31 mouse cellular contexts compared by ENCODE assay signal in the genomic region with DNA sequence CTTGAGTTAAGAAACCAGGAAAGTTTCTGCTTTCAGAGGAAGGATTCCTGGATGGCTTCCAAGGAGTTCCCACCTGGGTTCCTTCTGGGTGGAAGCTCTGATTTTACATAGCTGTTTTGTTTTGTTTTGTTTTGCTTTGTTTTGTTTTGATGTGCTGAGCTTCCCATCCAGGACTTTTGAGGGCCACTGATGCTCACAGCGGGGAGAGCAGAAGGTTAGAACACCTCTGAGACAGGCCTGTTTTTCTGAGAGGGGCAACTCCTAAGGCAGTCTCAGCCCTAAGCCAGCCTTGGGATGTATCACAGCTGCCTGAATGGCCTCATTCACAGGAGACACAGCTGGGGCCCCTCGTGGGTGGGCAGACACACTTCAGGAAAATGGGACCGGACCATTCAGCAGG. TPM values are rescaled to one million over a fixed set of nuclear protein-coding genes. Genes with fewer than 3 reads are reported as not detected.
DNase-seq lines count a peak whose midpoint lies in the region; ATAC-seq and TF ChIP-seq lines count a peak whose summit lies in the region.
"Had no signal": no experiment of that assay in that cellular context is flagged by ENCODE, and none has a peak within 500 bp of the region (broad histone marks: within the 10 kb centered on the region; RNA-seq: fewer than 3 reads in every experiment).

No protein-coding gene starts in this region.

- no peak for TF ChIP-seq CTCF in E14TG2a.4 (conservative IDR thresholded peaks at IDR 0.05; ENCODE audit: low read length)

- H3K36me3 ChIP-seq in embryonic facial prominence, embryonic 13.5 days = peaks cover under 1% of the 10 kb centered on the region; the same call in 1 of the 2 replicates
- H3K36me3 ChIP-seq in embryonic facial prominence, embryonic 10.5 days (replicated peaks) = peaks cover 12% of the 10 kb centered on the region
- peaks cover 3% of the 10 kb centered on the region for H3K36me3 ChIP-seq in limb, embryonic 13.5 days
- H3K36me3 ChIP-seq in limb, embryonic 10.5 days = peaks cover 10% of the 10 kb centered on the region
- H3K36me3 ChIP-seq in E14TG2a.4 (ENCODE audit: insufficient read depth, low read length) = peaks cover 9% of the 10 kb centered on the region
- H3K36me3 ChIP-seq in kidney, embryonic 14.5 days (ENCODE audit: control insufficient read depth, insufficient read depth, low read length) = peaks cover 1% of the 10 kb centered on the region; the same call in 1 of the 2 replicates

- 37% methylated on average over 3 of the region's 3 CpGs for WGBS in embryonic facial prominence, embryonic 13.5 days
- 39% methylated on average over 3 of the region's 3 CpGs for WGBS in embryonic facial prominence, embryonic 10.5 days
- WGBS in limb, embryonic 13.5 days = 43% methylated on average over 3 of the region's 3 CpGs
- 42% methylated on average over 3 of the region's 3 CpGs for WGBS in limb, embryonic 10.5 days
- WGBS in kidney, embryonic 14.5 days = 38% methylated on average over 3 of the region's 3 CpGs

- H3K27me3 ChIP-seq in embryonic facial prominence, embryonic 13.5 days = no peaks in the 10 kb centered on the region
- H3K27me3 ChIP-seq in embryonic facial prominence, embryonic 10.5 days (replicated peaks; ENCODE audit: low read depth, poor library complexity, severe bottlenecking) = 0 out of 2 replicates have a peak, but pooled peaks cover 6% of the 10 kb centered on the region
- no peaks in the 10 kb centered on the region for H3K27me3 ChIP-seq in limb, embryonic 13.5 days
- 0 out of 2 replicates have a peak, but pooled peaks cover 5% of the 10 kb centered on the region for H3K27me3 ChIP-seq in limb, embryonic 10.5 days (ENCODE audit: low read depth, poor library complexity, severe bottlenecking)
- no peaks in the 10 kb centered on the region for H3K27me3 ChIP-seq in E14TG2a.4 (ENCODE audit: insufficient read depth, low read length)
- no peaks in the 10 kb centered on the region for H3K27me3 ChIP-seq in kidney, embryonic 14.5 days (ENCODE audit: control insufficient read depth, insufficient read depth, low read length)
- H3K27me3 ChIP-seq: CH12.LX; midbrain, embryonic 13.5 days had no signal

- no peak overlapping the region for H3K9ac ChIP-seq in embryonic facial prominence, embryonic 13.5 days
- no peak overlapping the region for H3K9ac ChIP-seq in limb, embryonic 13.5 days
- no peak overlapping the region for H3K9ac ChIP-seq in kidney, embryonic 14.5 days (ENCODE audit: low read depth, low read length)
- H3K9ac ChIP-seq: midbrain, embryonic 13.5 days had no signal

- peaks cover 14% of the 10 kb centered on the region for H3K4me1 ChIP-seq in embryonic facial prominence, embryonic 13.5 days
- H3K4me1 ChIP-seq in embryonic facial prominence, embryonic 10.5 days = peaks cover 20% of the 10 kb centered on the region
- H3K4me1 ChIP-seq in limb, embryonic 13.5 days = peaks cover 13% of the 10 kb centered on the region
- H3K4me1 ChIP-seq in limb, embryonic 10.5 days = peaks cover 11% of the 10 kb centered on the region
- H3K4me1 ChIP-seq in E14TG2a.4 (replicated peaks; ENCODE audit: low read depth, low read length) = peaks cover 87% of the 10 kb centered on the region
- no peaks in the 10 kb centered on the region for H3K4me1 ChIP-seq in kidney, embryonic 14.5 days (ENCODE audit: control insufficient read depth, insufficient read depth, low read length)

- no peak for DNase-seq in embryonic facial prominence, embryonic 10.5 days (ENCODE audit: low spot score)
- DNase-seq in limb, embryonic 10.5 days (ENCODE audit: low spot score) = no peak
- peak; percentile 85 for DNase-seq in ZHBTc4 (ENCODE audit: low read depth, low spot score)
- no peak for DNase-seq in kidney, postnatal 14 days
- DNase-seq: adrenal gland, adult 8-10 months; cerebellum, adult 2 months; cerebellum, postnatal 14 days; gastrocnemius, adult 2 months; gastrocnemius, postnatal 36 days; heart, postnatal 10 days; kidney, adult 8-10 months; kidney, postnatal 10 days; layer of hippocampus, adult 9-11 months; lung, postnatal 36 days had no signal

- no peak overlapping the region for H3K4me3 ChIP-seq in embryonic facial prominence, embryonic 13.5 days
- H3K4me3 ChIP-seq in embryonic facial prominence, embryonic 10.5 days = no peak overlapping the region
- H3K4me3 ChIP-seq in limb, embryonic 13.5 days = no peak overlapping the region
- H3K4me3 ChIP-seq in limb, embryonic 10.5 days = no peak overlapping the region
- H3K4me3 ChIP-seq in E14TG2a.4 (replicated peaks; ENCODE audit: low read length) = peak overlapping the region; percentile 21; the same call in 1 of the 2 replicates
- no peak overlapping the region for H3K4me3 ChIP-seq in kidney, embryonic 14.5 days (ENCODE audit: low read length)
- H3K4me3 ChIP-seq: forebrain, embryonic 10.5 days; gastrocnemius, adult 2 months; heart, embryonic 13.5 days; midbrain, embryonic 13.5 days had no signal

- peak overlapping the region; percentile 62 for H3K27ac ChIP-seq in embryonic facial prominence, embryonic 13.5 days
- H3K27ac ChIP-seq in embryonic facial prominence, embryonic 10.5 days (replicated peaks) = no peak overlapping the region
- peak overlapping the region; percentile 7; the same call in 1 of the 2 replicates for H3K27ac ChIP-seq in limb, embryonic 13.5 days
- H3K27ac ChIP-seq in limb, embryonic 10.5 days = no peak overlapping the region
- no peak overlapping the region for H3K27ac ChIP-seq in kidney, embryonic 14.5 days (ENCODE audit: low read depth, low read length)
- H3K27ac ChIP-seq: gastrocnemius, adult 2 months; heart, embryonic 13.5 days; midbrain, embryonic 13.5 days had no signal

- ATAC-seq in embryonic facial prominence, embryonic 13.5 days (ENCODE audit: insufficient number of reproducible peaks, insufficient read depth, low FRiP score, low TSS enrichment, low read depth) = no peak
- no peak for ATAC-seq in limb, embryonic 13.5 days (ENCODE audit: low FRiP score, low read depth)
- ATAC-seq in kidney, embryonic 14.5 days (ENCODE audit: low FRiP score, low TSS enrichment) = no peak
- ATAC-seq: forebrain, embryonic 16.5 days; midbrain, embryonic 13.5 days had no signal

- no peaks in the 10 kb centered on the region for H3K9me3 ChIP-seq in embryonic facial prominence, embryonic 13.5 days
- no peaks in the 10 kb centered on the region for H3K9me3 ChIP-seq in embryonic facial prominence, embryonic 10.5 days
- no peaks in the 10 kb centered on the region for H3K9me3 ChIP-seq in limb, embryonic 13.5 days
- H3K9me3 ChIP-seq in limb, embryonic 10.5 days (replicated peaks) = no peaks in the 10 kb centered on the region
- H3K9me3 ChIP-seq in E14TG2a.4 (ENCODE audit: low read length) = no peaks in the 10 kb centered on the region
- no peaks in the 10 kb centered on the region for H3K9me3 ChIP-seq in kidney, embryonic 14.5 days (ENCODE audit: control insufficient read depth, low read length)
- H3K9me3 ChIP-seq: heart, embryonic 13.5 days; midbrain, embryonic 13.5 days had no signal

- H3K4me2 ChIP-seq in embryonic facial prominence, embryonic 13.5 days = 0 out of 2 replicates have a peak overlapping the region, but pooled peaks have one; percentile 22
- H3K4me2 ChIP-seq in limb, embryonic 13.5 days (replicated peaks) = no peak overlapping the region
- H3K4me2 ChIP-seq in kidney, embryonic 14.5 days (replicated peaks; ENCODE audit: low read depth, low read length) = no peak overlapping the region
- H3K4me2 ChIP-seq: heart, embryonic 13.5 days; liver, embryonic 11.5 days had no signal

RNA-seq across cellular contexts. Expression of gene Mif, which starts 8.4 kb away (rescaled TPM):
- polyA plus RNA-seq in embryonic facial prominence, embryonic 13.5 days (2015; fragmentation: Nextera tagmentation; extraction: Ambion mirVana) = 1,667 and 1,727 TPM in 2 replicates
- polyA plus RNA-seq in embryonic facial prominence, embryonic 10.5 days (2016; fragmentation: Nextera tagmentation; extraction: Ambion mirVana) = 3,361 and 3,650 TPM in 2 replicates
- polyA plus RNA-seq in limb, embryonic 13.5 days (2015; fragmentation: Nextera tagmentation; extraction: Ambion mirVana) = 1,677 and 1,740 TPM in 2 replicates
- 3,225 and 4,131 TPM in 2 replicates for polyA plus RNA-seq in limb, embryonic 10.5 days (2016; fragmentation: Nextera tagmentation; extraction: Ambion mirVana)
- 2,350 and 2,543 TPM in 2 replicates for polyA plus RNA-seq in kidney, embryonic 14.5 days (2014; fragmentation: Nextera tagmentation; extraction: Ambion mirVana)

RNA-seq across cellular contexts. Expression of gene Gstt2, which starts 14.5 kb away (rescaled TPM):
- 5.9 and 9.1 TPM in 2 replicates for polyA plus RNA-seq in embryonic facial prominence, embryonic 13.5 days (2015; fragmentation: Nextera tagmentation; extraction: Ambion mirVana)
- polyA plus RNA-seq in embryonic facial prominence, embryonic 10.5 days (2016; fragmentation: Nextera tagmentation; extraction: Ambion mirVana) = 6.8 and 8.5 TPM in 2 replicates
- 12.7 and 13.8 TPM in 2 replicates for polyA plus RNA-seq in limb, embryonic 13.5 days (2015; fragmentation: Nextera tagmentation; extraction: Ambion mirVana)
- 4.9 and 6.5 TPM in 2 replicates for polyA plus RNA-seq in limb, embryonic 10.5 days (2016; fragmentation: Nextera tagmentation; extraction: Ambion mirVana)
- polyA plus RNA-seq in kidney, embryonic 14.5 days (2014; fragmentation: Nextera tagmentation; extraction: Ambion mirVana) = 28.2 and 29.1 TPM in 2 replicates

RNA-seq across cellular contexts. Expression of gene Gstt4, which starts 29.3 kb away (rescaled TPM):
- polyA plus RNA-seq in embryonic facial prominence, embryonic 13.5 days (2015; fragmentation: Nextera tagmentation; extraction: Ambion mirVana) = not detected in 2 replicates
- polyA plus RNA-seq in embryonic facial prominence, embryonic 10.5 days (2016; fragmentation: Nextera tagmentation; extraction: Ambion mirVana) = 0.21 TPM in 1 of 2 replicates, not detected in the other
- not detected in 2 replicates for polyA plus RNA-seq in limb, embryonic 13.5 days (2015; fragmentation: Nextera tagmentation; extraction: Ambion mirVana)
- polyA plus RNA-seq in limb, embryonic 10.5 days (2016; fragmentation: Nextera tagmentation; extraction: Ambion mirVana) = not detected in 2 replicates
- not detected in 2 replicates for polyA plus RNA-seq in kidney, embryonic 14.5 days (2014; fragmentation: Nextera tagmentation; extraction: Ambion mirVana)
- polyA plus RNA-seq: C2C12; cerebellum, adult 2 months; cortical plate, adult 2 months; embryonic facial prominence, embryonic 11.5 days; forebrain, embryonic 10.5 days; forebrain, embryonic 16.5 days; heart, embryonic 13.5 days; limb, embryonic 11.5 days; liver, embryonic 11.5 days; liver, embryonic 16.5 days; lung, embryonic 16.5 days; midbrain, embryonic 13.5 days; neural tube, embryonic 11.5 days had no signal

RNA-seq across cellular contexts. Expression of gene Derl3, which starts 41.5 kb away (rescaled TPM):
- 2.6 and 3.9 TPM in 2 replicates for polyA plus RNA-seq in embryonic facial prominence, embryonic 13.5 days (2015; fragmentation: Nextera tagmentation; extraction: Ambion mirVana)
- 2.3 and 3.0 TPM in 2 replicates for polyA plus RNA-seq in embryonic facial prominence, embryonic 10.5 days (2016; fragmentation: Nextera tagmentation; extraction: Ambion mirVana)
- 3.4 and 3.7 TPM in 2 replicates for polyA plus RNA-seq in limb, embryonic 13.5 days (2015; fragmentation: Nextera tagmentation; extraction: Ambion mirVana)
- 3.1 and 3.8 TPM in 2 replicates for polyA plus RNA-seq in limb, embryonic 10.5 days (2016; fragmentation: Nextera tagmentation; extraction: Ambion mirVana)
- 3.2 and 4.1 TPM in 2 replicates for polyA plus RNA-seq in kidney, embryonic 14.5 days (2014; fragmentation: Nextera tagmentation; extraction: Ambion mirVana)

RNA-seq across cellular contexts. Expression of gene Gstt1, which starts 53.3 kb away (rescaled TPM):
- 9.9 and 17.6 TPM in 2 replicates for polyA plus RNA-seq in embryonic facial prominence, embryonic 13.5 days (2015; fragmentation: Nextera tagmentation; extraction: Ambion mirVana)
- polyA plus RNA-seq in embryonic facial prominence, embryonic 10.5 days (2016; fragmentation: Nextera tagmentation; extraction: Ambion mirVana) = 3.0 and 4.3 TPM in 2 replicates
- 14.9 and 16.3 TPM in 2 replicates for polyA plus RNA-seq in limb, embryonic 13.5 days (2015; fragmentation: Nextera tagmentation; extraction: Ambion mirVana)
- polyA plus RNA-seq in limb, embryonic 10.5 days (2016; fragmentation: Nextera tagmentation; extraction: Ambion mirVana) = 1.7 and 3.8 TPM in 2 replicates
- polyA plus RNA-seq in kidney, embryonic 14.5 days (2014; fragmentation: Nextera tagmentation; extraction: Ambion mirVana) = 10.6 and 12.1 TPM in 2 replicates

Comparison
In these comparisons a context has a peak if more than half of its experiments do, and no peak if none do; other contexts are left out.
1. H3K27ac ChIP-seq: peak in embryonic facial prominence, embryonic 13.5 days (single experiment) and limb, embryonic 13.5 days (single experiment); none in embryonic facial prominence, embryonic 10.5 days (single experiment), limb, embryonic 10.5 days (single experiment) and kidney, embryonic 14.5 days (single experiment).